Mouse (Mus musculus) small intestine, adult 2 months (tissue): ENCODE measurements around the gene F13b. TPM values are rescaled to one million over a fixed set of nuclear protein-coding genes. Genes with fewer than 3 reads are reported as not detected.

ENCODE experiments used
- H3K27ac ChIP-seq: fragments of 200-500 bp; 2 replicates; pipeline ENCODE4 v1.5.1; 2012; ENCODE audit warnings: low read depth, low read length, control low read depth, inconsistent platforms; ENCODE audit not compliant: insufficient read depth
- H3K27me3 ChIP-seq: fragments of 200-500 bp; 2 replicates; pipeline ENCODE4 v1.6.1; 2012; ENCODE audit warnings: mild to moderate bottlenecking, moderate library complexity, low read length, inconsistent platforms; ENCODE audit not compliant: control insufficient read depth, insufficient read depth
- H3K36me3 ChIP-seq: fragments of 200-500 bp; 2 replicates; pipeline ENCODE4 v1.6.1; 2012; ENCODE audit warnings: mild to moderate bottlenecking, low read length, control low read depth, inconsistent platforms; ENCODE audit not compliant: control insufficient read depth, insufficient read depth
- H3K4me1 ChIP-seq: fragments of 200-500 bp; 2 replicates; pipeline ENCODE4 v1.6.1; 2012; ENCODE audit warnings: low read length, inconsistent platforms, mixed read lengths; ENCODE audit not compliant: control insufficient read depth, insufficient read depth, insufficient read length
- H3K4me3 ChIP-seq: fragments of 200-500 bp; 2 replicates; pipeline ENCODE4 v1.5.1; 2012; ENCODE audit warnings: low read depth, mild to moderate bottlenecking, control low read depth, inconsistent platforms, low read length, moderate library complexity
- CTCF ChIP-seq: fragments of 200-500 bp; IDR thresholded peaks from 2 replicates; pipeline ENCODE4 v1.5.1; 2012; ENCODE audit warnings: low read depth, mild to moderate bottlenecking, control low read depth, inconsistent platforms, low read length, moderate library complexity, mixed read lengths; ENCODE audit not compliant: insufficient replicate concordance, insufficient read length; ENCODE audit errors: extremely low read depth
- POLR2A ChIP-seq: fragments of 200-500 bp; IDR thresholded peaks from 2 replicates; pipeline ENCODE4 v1.6.1; 2012; ENCODE audit warnings: low read depth, mild to moderate bottlenecking, control low read depth, inconsistent platforms, low read length, moderate library complexity
- WGBS: fragments of 180-500 bp; shearing (Covaris S2); methylation state at CpG from one replicate; pipeline ENCODE4 v1.1.7; 2018; 5-methylcytosine and 5-hydroxymethylcytosine counted together
- polyA plus RNA-seq: library from polyadenylated mRNA; depleted of rRNA; stranded (reverse); fragments of >200 nt; gene quantifications from 2 replicates; pipeline ENCODE4 v1.2.3, GENCODE M21; 2012

F13b gene
- polyA plus RNA-seq, 1 experiment, result not detected

DNA sequence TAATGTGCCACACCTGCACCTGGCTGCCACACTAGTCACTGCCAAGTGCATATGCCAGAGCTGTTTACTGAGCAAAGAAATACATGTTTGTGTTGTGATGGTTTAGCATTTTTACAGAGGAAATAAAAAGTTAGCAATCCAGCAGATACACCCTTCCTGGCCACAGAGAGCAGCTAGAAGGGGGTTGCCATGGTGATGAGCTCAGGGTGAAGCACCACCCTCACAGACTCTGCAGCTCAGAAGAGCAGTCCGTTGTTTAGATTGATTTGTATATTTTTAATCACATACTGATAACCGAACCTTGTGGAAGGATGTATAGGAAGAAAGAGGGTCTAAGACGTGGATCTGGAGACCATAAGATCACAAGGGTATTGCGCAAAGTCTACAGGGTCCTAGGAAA is 20.4 kb upstream of the F13b start:
- Histone ChIP-seq H3K27ac (no peak overlapping the region), H3K27me3 (no peaks in the 10 kb centered on the region), H3K36me3 (peaks cover 9% of the 10 kb centered on the region), H3K4me3 (no peak overlapping the region), H3K4me1 (no peaks in the 10 kb centered on the region)
- TF ChIP-seq POLR2A, result no peak
- TF ChIP-seq CTCF, result no peak
- WGBS, result 80% methylated on average over 4 of the region's 4 CpGs

DNA sequence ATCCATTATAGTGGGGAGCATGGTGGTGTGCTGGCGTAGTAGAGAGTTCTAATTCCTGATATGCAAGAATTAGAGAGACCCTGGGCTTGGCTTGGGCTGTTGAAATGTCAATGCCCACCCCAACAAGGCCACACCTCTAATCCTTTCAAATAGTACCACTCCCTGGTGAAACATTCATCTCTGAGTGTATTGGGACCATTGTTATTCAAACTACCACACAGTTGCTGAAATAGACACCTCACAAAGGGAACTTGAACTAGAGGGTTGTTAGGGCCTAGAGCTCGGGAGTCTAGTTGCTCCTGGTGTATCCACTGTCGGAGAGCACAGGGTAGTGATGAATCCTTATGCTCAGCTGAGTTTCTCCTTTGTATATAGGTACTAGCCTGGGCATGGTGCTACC is 6.9 kb upstream of the F13b start:
- H3K4me1 ChIP-seq, result no peaks in the 10 kb centered on the region
- TF ChIP-seq POLR2A, result no peak
- TF ChIP-seq CTCF, result no peak
- WGBS, result 89% methylated on average over 3 of the region's 3 CpGs
- H3K4me3 ChIP-seq, result no peak overlapping the region
- H3K36me3 ChIP-seq, result peaks cover 6% of the 10 kb centered on the region
- no peaks in the 10 kb centered on the region for H3K27me3 ChIP-seq
- no peak overlapping the region for H3K27ac ChIP-seq

DNA sequence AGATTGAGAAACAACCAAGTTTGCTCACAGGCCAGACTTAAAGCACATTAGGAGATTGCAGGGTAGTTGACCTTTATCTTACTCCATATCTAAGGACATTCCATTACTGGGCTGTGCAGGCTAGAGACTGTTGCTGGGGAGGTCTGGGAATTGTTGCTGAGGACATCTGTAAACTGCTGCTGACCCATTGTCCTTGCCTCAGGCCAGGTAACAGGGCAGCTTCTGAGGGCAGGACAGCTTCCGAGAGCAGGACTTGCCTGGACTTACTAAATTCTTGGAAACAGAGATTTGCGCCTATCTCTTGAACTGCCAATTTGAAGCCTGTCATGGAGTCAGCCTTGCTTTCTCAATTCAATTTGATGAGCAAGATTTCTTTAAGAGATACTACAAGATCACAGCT is 6.1 kb upstream of the F13b start:
- WGBS, result 96% methylated on average over 2 of the region's 2 CpGs
- TF ChIP-seq CTCF (no peak), POLR2A (no peak)
- Histone ChIP-seq H3K27ac (no peak overlapping the region), H3K4me1 (no peaks in the 10 kb centered on the region), H3K27me3 (no peaks in the 10 kb centered on the region), H3K36me3 (peaks cover 6% of the 10 kb centered on the region; the same call in 1 of the 2 replicates), H3K4me3 (no peak overlapping the region)

GRCm38 (mm10) chr1:139496212-139496611 is 5.3 kb upstream of the F13b start:
- Histone ChIP-seq H3K4me1 (no peaks in the 10 kb centered on the region), H3K27me3 (no peaks in the 10 kb centered on the region), H3K36me3 (peaks cover 6% of the 10 kb centered on the region; the same call in 1 of the 2 replicates), H3K27ac (no peak overlapping the region), H3K4me3 (no peak overlapping the region)
- 84% methylated on average over 3 of the region's 3 CpGs for WGBS
- TF ChIP-seq POLR2A (no peak), CTCF (no peak)

GRCm38 (mm10) chr1:139499751-139500150 is 1.8 kb upstream of the F13b start:
- no peaks in the 10 kb centered on the region for H3K27me3 ChIP-seq
- no peak overlapping the region for H3K27ac ChIP-seq
- H3K36me3 ChIP-seq, result no peaks in the 10 kb centered on the region
- TF ChIP-seq POLR2A, result no peak
- no peaks in the 10 kb centered on the region for H3K4me1 ChIP-seq
- no peak overlapping the region for H3K4me3 ChIP-seq

DNA sequence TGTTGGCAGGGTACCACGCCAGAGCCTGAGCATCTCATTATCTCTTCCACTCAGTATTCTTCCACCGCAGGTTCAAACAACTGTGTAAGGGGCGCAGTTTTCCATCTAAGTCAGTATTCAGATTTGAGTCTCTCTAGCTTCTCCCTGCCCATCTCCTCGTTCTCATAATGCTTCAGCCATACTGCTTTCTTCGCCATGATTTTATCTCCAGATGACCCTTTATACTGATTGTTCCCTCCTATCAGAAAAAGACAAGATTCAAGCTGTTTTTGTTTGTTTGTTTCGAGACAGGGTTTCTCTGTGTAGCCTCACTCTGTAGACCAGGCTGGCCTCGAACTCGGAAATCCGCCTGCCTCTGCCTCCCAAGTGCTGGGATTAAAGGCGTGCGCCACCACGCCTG is 13.1 kb downstream of the F13b start:
- H3K36me3 ChIP-seq, result no peaks in the 10 kb centered on the region
- no peaks in the 10 kb centered on the region for H3K4me1 ChIP-seq
- no peak overlapping the region for H3K4me3 ChIP-seq
- no peaks in the 10 kb centered on the region for H3K27me3 ChIP-seq
- H3K27ac ChIP-seq, result no peak overlapping the region
- WGBS, result 88% methylated on average over 12 of the region's 12 CpGs
- TF ChIP-seq POLR2A, result no peak
- TF ChIP-seq CTCF, result no peak

- H3K27me3 ChIP-seq, result no peaks in the 10 kb centered on the region
- no peak for TF ChIP-seq POLR2A
- no peak for TF ChIP-seq CTCF
- no peaks in the 10 kb centered on the region for H3K4me1 ChIP-seq
- H3K36me3 ChIP-seq, result no peaks in the 10 kb centered on the region
- H3K4me3 ChIP-seq, result no peak overlapping the region
- H3K27ac ChIP-seq, result no peak overlapping the region
- 47% methylated on average over 1 of the region's 1 CpGs for WGBS
These were observed 47.0 kb downstream of the F13b start for GRCm38 (mm10) chr1:139548536-139548935.

DNA sequence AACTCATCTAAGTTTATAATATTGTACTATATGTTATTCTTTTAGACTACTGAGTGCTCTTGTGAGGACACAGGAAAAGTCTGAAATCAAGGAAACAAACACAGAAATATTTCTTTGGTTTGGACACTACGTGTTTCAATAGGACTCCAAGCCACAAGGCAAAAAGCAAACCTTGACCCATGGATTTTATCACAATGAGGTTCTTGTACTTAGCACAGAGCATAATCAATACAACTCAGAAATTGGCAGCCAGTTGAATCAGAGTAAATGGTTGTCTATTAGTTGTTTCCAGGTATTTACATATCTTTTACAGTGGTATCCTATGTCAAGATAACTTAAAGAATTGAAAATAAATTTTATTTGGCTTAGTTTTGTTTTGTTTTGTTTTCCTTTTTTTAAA is 49.8 kb downstream of the F13b start:
- no peaks in the 10 kb centered on the region for H3K36me3 ChIP-seq
- H3K4me3 ChIP-seq, result no peak overlapping the region
- 46% methylated on average over 1 of the region's 1 CpGs for WGBS
- TF ChIP-seq CTCF, result no peak
- no peak for TF ChIP-seq POLR2A
- no peaks in the 10 kb centered on the region for H3K4me1 ChIP-seq
- H3K27ac ChIP-seq, result no peak overlapping the region
- no peaks in the 10 kb centered on the region for H3K27me3 ChIP-seq
